Mouse (Mus musculus) megakaryocyte-erythroid progenitor cell, adult 5-6 weeks (primary cell): ENCODE results near the gene Selenof. TPM values are rescaled to one million over a fixed set of nuclear protein-coding genes. Genes with fewer than 3 reads are reported as not detected.
A peak's percentile ranks its signal among the peaks of the same experiment; 100 is the strongest.
"Not testable (repeated sequence)": the region's sequence is repeated elsewhere in the genome, so short reads cannot be mapped to it uniquely, and the experiment has no call there.

Experiments used
- ATAC-seq: replicated peaks from 2 replicates; pipeline ENCODE4 v1.8.0; 2016; ENCODE audit warnings: mild to moderate bottlenecking, inconsistent platforms; ENCODE audit not compliant: severe bottlenecking, poor library complexity, low FRiP score, low TSS enrichment
- total RNA-seq, 2 experiments: library from RNA; stranded (forward) in 1 of 2; stranded (reverse) in 1 of 2; fragments of 200-1000, 215-1000 nt in 1 of 2; fragments of >200 nt in 1 of 2; fragmentation: Nextera tagmentation in 1 of 2; gene quantifications; 2 replicates each; pipeline ENCODE4 v1.2.3; 2014 to 2017

Gene Selenof
- total RNA-seq, 2 experiments from 2014 or later: 228 to 570 TPM

- ATAC-seq: peak; percentile 30; the same call in 1 of the 2 replicates
Observed at GRCm38 (mm10) chr3:144592992-144593785, 23.1 kb downstream of the Selenof start.

GRCm38 (mm10) chr3:144597121-144597520 is 27.0 kb downstream of the Selenof start:
- ATAC-seq: no peak

- no peak for ATAC-seq
Observed at GRCm38 (mm10) chr3:144597790-144598467, 27.8 kb downstream of the Selenof start.

GRCm38 (mm10) chr3:144602413-144602812 is 32.3 kb downstream of the Selenof start:
- no peak for ATAC-seq

GRCm38 (mm10) chr3:144602819-144603218 is 32.7 kb downstream of the Selenof start:
- no peak for ATAC-seq

- no peak for ATAC-seq
Observed at GRCm38 (mm10) chr3:144603558-144603957, 33.5 kb downstream of the Selenof start.

- no peak for ATAC-seq
Observed at GRCm38 (mm10) chr3:144604205-144604604, 34.1 kb downstream of the Selenof start.

- ATAC-seq: not testable (repeated sequence)
Observed at GRCm38 (mm10) chr3:144605811-144606210, 35.7 kb downstream of the Selenof start.

- ATAC-seq: peak; percentile 27; the same call in 1 of the 2 replicates
Observed at GRCm38 (mm10) chr3:144606449-144606848, 36.3 kb downstream of the Selenof start.

- no peak for ATAC-seq
Observed at GRCm38 (mm10) chr3:144608090-144608489, 38.0 kb downstream of the Selenof start.

- ATAC-seq: no peak
Observed at GRCm38 (mm10) chr3:144610759-144611158, 40.7 kb downstream of the Selenof start.

- no peak for ATAC-seq
Observed at GRCm38 (mm10) chr3:144611626-144612271, 41.6 kb downstream of the Selenof start.

GRCm38 (mm10) chr3:144612382-144612781 is 42.3 kb downstream of the Selenof start:
- ATAC-seq: peak; percentile 36; the same call in 1 of the 2 replicates

GRCm38 (mm10) chr3:144614277-144614676 is 44.2 kb downstream of the Selenof start:
- no peak for ATAC-seq

- ATAC-seq: no peak
Observed at GRCm38 (mm10) chr3:144614698-144615097, 44.6 kb downstream of the Selenof start.

- ATAC-seq: no peak
Observed at GRCm38 (mm10) chr3:144615459-144615858, 45.4 kb downstream of the Selenof start.

GRCm38 (mm10) chr3:144616654-144617425 is 46.7 kb downstream of the Selenof start:
- peak; percentile 89 for ATAC-seq

GRCm38 (mm10) chr3:144617633-144618180 is 47.6 kb downstream of the Selenof start:
- 0 out of 2 replicates have a peak, but pooled peaks have one; percentile 27 for ATAC-seq

- no peak for ATAC-seq
Observed at GRCm38 (mm10) chr3:144622930-144623612, 53.0 kb downstream of the Selenof start.
